Mouse (Mus musculus): ENCODE data around the gene Anapc7.
"Not testable (repeated sequence)": the region's sequence is repeated elsewhere in the genome, so short reads cannot be mapped to it uniquely, and the experiment has no call there.

Gene Anapc7

GRCm38 (mm10) chr5:122409692-122410645 is 11.5 kb upstream of the Anapc7 start:
- no peak for DNase-seq

- DNase-seq: no peak
Measured at GRCm38 (mm10) chr5:122411892-122412291, 9.6 kb upstream of the Anapc7 start.

GRCm38 (mm10) chr5:122412826-122413225 is 8.7 kb upstream of the Anapc7 start:
- no peak for DNase-seq

- DNase-seq: no peak
Measured at GRCm38 (mm10) chr5:122414351-122414750, 7.1 kb upstream of the Anapc7 start.

GRCm38 (mm10) chr5:122415465-122415864 is 6.0 kb upstream of the Anapc7 start:
- no peak for DNase-seq

- DNase-seq: not testable (repeated sequence)
Measured at GRCm38 (mm10) chr5:122420676-122421075, 817 bp upstream of the Anapc7 start.

- DNase-seq: peak; percentile 90
Measured at GRCm38 (mm10) chr5:122422071-122422964, 825 bp downstream of the Anapc7 start.

GRCm38 (mm10) chr5:122423083-122423482 is 1.6 kb downstream of the Anapc7 start:
- DNase-seq: no peak

GRCm38 (mm10) chr5:122425550-122425949 is 4.1 kb downstream of the Anapc7 start:
- DNase-seq: no peak

GRCm38 (mm10) chr5:122430036-122430775 is 8.7 kb downstream of the Anapc7 start:
- no peak for DNase-seq

GRCm38 (mm10) chr5:122431221-122431620 is 9.7 kb downstream of the Anapc7 start:
- no peak for DNase-seq

- no peak for DNase-seq
Measured at GRCm38 (mm10) chr5:122434541-122434940, 13.0 kb downstream of the Anapc7 start.

- no peak for DNase-seq
Measured at GRCm38 (mm10) chr5:122439400-122440094, 18.1 kb downstream of the Anapc7 start.

GRCm38 (mm10) chr5:122440095-122440630 is 18.7 kb downstream of the Anapc7 start:
- no peak for DNase-seq

GRCm38 (mm10) chr5:122444492-122444891 is 23.0 kb downstream of the Anapc7 start:
- DNase-seq: no peak

- DNase-seq: no peak
Measured at GRCm38 (mm10) chr5:122445051-122445610, 23.6 kb downstream of the Anapc7 start.

- DNase-seq: no peak
Measured at GRCm38 (mm10) chr5:122447857-122448256, 26.4 kb downstream of the Anapc7 start.

- no peak for DNase-seq
Measured at GRCm38 (mm10) chr5:122448869-122449268, 27.4 kb downstream of the Anapc7 start.

- DNase-seq: no peak
Measured at GRCm38 (mm10) chr5:122449946-122450345, 28.5 kb downstream of the Anapc7 start.

GRCm38 (mm10) chr5:122450913-122451317 is 29.4 kb downstream of the Anapc7 start:
- no peak for DNase-seq

GRCm38 (mm10) chr5:122451324-122451723 is 29.8 kb downstream of the Anapc7 start:
- no peak for DNase-seq
